Mouse (Mus musculus) brain, embryonic 14.5 days (tissue): ENCODE results near the gene Wwox.

Experiments
- CTCF ChIP-seq: fragments of 200-500 bp; IDR thresholded peaks from 2 replicates; pipeline ENCODE4 v1.5.1; 2012; ENCODE audit warnings: inconsistent platforms, mild to moderate bottlenecking, moderate library complexity, borderline replicate concordance; ENCODE audit not compliant: insufficient read depth, insufficient read length; ENCODE audit errors: extremely low read depth
- POLR2A ChIP-seq: fragments of 200-500 bp; IDR thresholded peaks from 2 replicates; pipeline ENCODE4 v1.6.1; 2012; ENCODE audit warnings: mild to moderate bottlenecking, inconsistent platforms, borderline replicate concordance; ENCODE audit not compliant: poor library complexity, insufficient read depth, insufficient read length, severe bottlenecking; ENCODE audit errors: extremely low read depth

GRCm38 (mm10) chr8:114468526-114469207 lies 29.2 kb downstream of the Wwox start:
- TF ChIP-seq POLR2A (no peak), CTCF (no peak)
